Mouse (Mus musculus): Measurements from ENCODE around the gene Necap2.
A peak's percentile ranks its signal among the peaks of the same experiment; 100 is the strongest.

- TF ChIP-seq CTCF (IDR thresholded peaks at IDR 0.05; ENCODE audit: low read depth) (peak; percentile 84), EP300 (IDR thresholded peaks at IDR 0.05; ENCODE audit: low read depth) (no peak)
Observed at GRCm38 (mm10) chr4:141101855-141102254, 23.7 kb upstream of the Necap2 start.

Data from liver, embryonic 14.5 days (tissue).